Mouse (Mus musculus) heart, embryonic 10.5 days (tissue): ENCODE measurements around the gene Azi2. TPM values are rescaled to one million over a fixed set of nuclear protein-coding genes. Genes with fewer than 3 reads are reported as not detected.

Experiments used
- DNase-seq: peaks from one replicate; pipeline ENCODE4 v3.0.0-alpha.2; 2017; ENCODE audit warnings: low spot score
- H3K27ac ChIP-seq: fragments of 300-500 bp; sonication (generic); 2 replicates; pipeline ENCODE4 v1.5.1; 2016; ENCODE audit warnings: mild to moderate bottlenecking
- H3K27me3 ChIP-seq: fragments of 300-500 bp; sonication (generic); 2 replicates; pipeline ENCODE4 v1.6.1; 2016; ENCODE audit warnings: mild to moderate bottlenecking; ENCODE audit not compliant: poor library complexity, insufficient read depth, severe bottlenecking
- H3K36me3 ChIP-seq: fragments of 300-500 bp; sonication (generic); 2 replicates; pipeline ENCODE4 v1.6.1; 2016; ENCODE audit warnings: mild to moderate bottlenecking, moderate library complexity
- H3K4me1 ChIP-seq: fragments of 300-500 bp; sonication (generic); 2 replicates; pipeline ENCODE4 v1.6.1; 2016; ENCODE audit warnings: mild to moderate bottlenecking
- H3K4me3 ChIP-seq: fragments of 300-500 bp; sonication (generic); 2 replicates; pipeline ENCODE4 v1.5.1; 2016; ENCODE audit warnings: mild to moderate bottlenecking, moderate library complexity
- H3K9me3 ChIP-seq: fragments of 300-500 bp; sonication (generic); 2 replicates; pipeline ENCODE4 v1.6.1; 2016; ENCODE audit warnings: mild to moderate bottlenecking, moderate library complexity
- WGBS: fragments of 180-500 bp; shearing (Covaris S2); methylation state at CpG from one replicate; pipeline ENCODE4 v1.1.7; 2016; 5-methylcytosine and 5-hydroxymethylcytosine counted together
- microRNA-seq: library from miRNA; unstranded; fragments of <30 nt; microRNA quantifications from one replicate; pipeline ENCODE4, GENCODE M21; 2017
- polyA plus RNA-seq: library from polyadenylated mRNA; unstranded; fragments of >200 nt; fragmentation: Nextera tagmentation; extraction: Ambion mirVana; gene quantifications from 2 replicates; pipeline ENCODE4 v1.2.1, GENCODE M21; 2016

Gene Azi2
- polyA plus RNA-seq, 1 experiment from 2014 or later = 68.5 TPM

- WGBS = 95% methylated on average over 2 of the region's 2 CpGs
- no peaks in the 10 kb centered on the region for H3K36me3 ChIP-seq
These were observed 61.5 kb downstream of the Azi2 start for GRCm38 (mm10) chr9:118101802-118102201.

GRCm38 (mm10) chr9:118108527-118109011 is 68.3 kb downstream of the Azi2 start:
- no peaks in the 10 kb centered on the region for H3K36me3 ChIP-seq
- no peaks in the 10 kb centered on the region for H3K9me3 ChIP-seq
- 71% methylated on average over 4 of the region's 4 CpGs for WGBS
- H3K27me3 ChIP-seq = no peaks in the 10 kb centered on the region
- H3K27ac ChIP-seq = no peak overlapping the region
- no peaks in the 10 kb centered on the region for H3K4me1 ChIP-seq
- no peak for DNase-seq
- H3K4me3 ChIP-seq = no peak overlapping the region

More at GRCm38 (mm10) chr9:118101802-118102201, 61.5 kb downstream of the Azi2 start:
- Histone ChIP-seq H3K27me3 (no peaks in the 10 kb centered on the region), H3K9me3 (no peaks in the 10 kb centered on the region), H3K4me3 (no peak overlapping the region), H3K27ac (no peak overlapping the region), H3K4me1 (no peaks in the 10 kb centered on the region)
- DNase-seq = no peak

- Histone ChIP-seq H3K27me3 (no peaks in the 10 kb centered on the region), H3K27ac (no peak overlapping the region), H3K4me3 (no peak overlapping the region), H3K4me1 (no peaks in the 10 kb centered on the region), H3K36me3 (0 out of 2 replicates have a peak, but pooled peaks cover 3% of the 10 kb centered on the region), H3K9me3 (no peaks in the 10 kb centered on the region)
- 87% methylated on average over 7 of the region's 7 CpGs for WGBS
- DNase-seq = no peak
These were observed 69.5 kb downstream of the Azi2 start for GRCm38 (mm10) chr9:118109697-118110359.

GRCm38 (mm10) chr9:118110360-118110710 is 70.0 kb downstream of the Azi2 start:
- WGBS = 86% methylated on average over 2 of the region's 2 CpGs
- H3K27ac ChIP-seq = no peak overlapping the region
- H3K4me3 ChIP-seq = no peak overlapping the region
- no peak for DNase-seq
- H3K27me3 ChIP-seq = no peaks in the 10 kb centered on the region
- H3K4me1 ChIP-seq = no peaks in the 10 kb centered on the region
- 0 out of 2 replicates have a peak, but pooled peaks cover 3% of the 10 kb centered on the region for H3K36me3 ChIP-seq
- H3K9me3 ChIP-seq = no peaks in the 10 kb centered on the region

Small RNA genes lying within 50 kb of the gene (microRNA-seq; reads per million reads assigned to microRNA genes)
- not detected for gene Gm22008

Other genes starting within 250 kb of the Azi2 start
- gene Cmc1, start 109.7 kb downstream of the Azi2 start, polyA plus RNA-seq = 30.2 and 36.5 TPM in 2 replicates